Mouse (Mus musculus): Measurements from ENCODE around the gene Gm4969.

DNA sequence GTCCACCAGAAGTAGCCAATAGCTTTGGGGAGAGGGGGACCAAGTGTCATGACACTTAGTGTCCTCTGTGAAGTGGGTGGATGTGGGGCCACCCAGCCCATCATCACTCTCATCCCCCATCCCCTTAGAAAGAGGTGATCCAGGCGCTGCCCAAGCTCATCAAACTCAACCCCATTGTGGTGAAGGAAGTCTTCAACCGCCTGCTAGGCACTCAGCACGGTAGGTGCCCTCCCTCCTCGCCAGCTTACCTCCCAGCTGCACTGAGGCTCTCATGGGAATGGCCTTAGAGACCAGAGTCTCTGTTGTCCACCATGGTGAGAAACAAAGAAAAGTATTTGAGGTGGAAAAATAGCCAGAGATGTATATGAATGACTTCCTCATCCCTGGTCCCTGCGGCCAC is 68.9 kb downstream of the Gm4969 start:
- TF ChIP-seq CTCF (IDR thresholded peaks at IDR 0.05; ENCODE audit: control insufficient read depth, insufficient read depth, insufficient read length) (no peak), CEBPB (IDR thresholded peaks at IDR 0.05; ENCODE audit: low read depth) (no peak), USF1 (IDR thresholded peaks at IDR 0.05; ENCODE audit: low read depth) (no peak), MAX (IDR thresholded peaks at IDR 0.05) (no peak), MYOG (IDR thresholded peaks at IDR 0.05; ENCODE audit: control insufficient read depth, extremely low read depth, insufficient read length) (no peak), FOSL1 (IDR thresholded peaks at IDR 0.05; ENCODE audit: insufficient read depth, low read length, poor library complexity, severe bottlenecking) (no peak), MYOD1 (IDR thresholded peaks at IDR 0.05; ENCODE audit: control insufficient read depth, insufficient read length, low read depth) (no peak)

Data from C2C12 (cell line).